In the genomic region with DNA sequence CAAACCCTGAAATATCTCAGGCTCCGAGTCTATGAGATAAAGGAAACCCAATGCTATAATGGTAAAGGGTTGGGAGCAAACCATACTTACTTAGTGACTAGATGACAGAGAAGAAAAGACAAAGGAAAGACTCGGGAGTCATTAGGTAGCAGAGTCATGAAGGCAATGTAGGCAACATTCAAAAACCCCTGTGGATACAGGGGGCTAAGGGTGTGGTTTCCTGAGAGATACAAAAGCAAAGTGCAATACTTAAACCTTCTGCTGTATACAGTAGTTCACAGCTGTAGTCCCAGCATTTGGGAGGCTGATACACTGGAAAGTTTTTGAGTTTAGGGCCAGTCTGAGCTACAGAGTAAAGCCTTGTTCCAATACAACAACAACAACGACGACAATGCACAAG, we compare ENCODE assay signal across 22 mouse cellular contexts.
A peak's percentile ranks its signal among the peaks of the same experiment; 100 is the strongest.
DNase-seq lines count a peak whose midpoint lies in the region; ATAC-seq lines count a peak whose summit lies in the region.
"Had no signal": no experiment of that assay in that cellular context is flagged by ENCODE, and none has a peak within 500 bp of the region (broad histone marks: within the 10 kb centered on the region; RNA-seq: fewer than 3 reads in every experiment).

No protein-coding gene starts in this region.

- H3K36me3 ChIP-seq in heart, embryonic 10.5 days: 0 out of 2 replicates have a peak, but pooled peaks cover 4% of the 10 kb centered on the region
- peaks cover 8% of the 10 kb centered on the region; the same call in 1 of the 2 replicates for H3K36me3 ChIP-seq in heart, embryonic 12.5 days
- H3K36me3 ChIP-seq: embryonic facial prominence, embryonic 15.5 days; forebrain, embryonic 10.5 days; forebrain, embryonic 12.5 days had no signal

- H3K9me3 ChIP-seq in heart, embryonic 10.5 days: peaks cover 6% of the 10 kb centered on the region
- peaks cover 11% of the 10 kb centered on the region for H3K9me3 ChIP-seq in heart, embryonic 12.5 days (replicated peaks)

- WGBS in heart, embryonic 10.5 days: 83% methylated on average over 4 of the region's 4 CpGs
- 77% methylated on average over 4 of the region's 4 CpGs for WGBS in heart, embryonic 12.5 days

- no peak for ATAC-seq in heart, embryonic 12.5 days (ENCODE audit: insufficient number of reproducible peaks, low FRiP score)
- ATAC-seq: activated CD4-positive, CD25-positive, alpha-beta regulatory T cell, adult 4 months; forebrain, embryonic 14.5 days; forebrain, embryonic 16.5 days had no signal

- no peak overlapping the region for H3K27ac ChIP-seq in heart, embryonic 10.5 days
- no peak overlapping the region for H3K27ac ChIP-seq in heart, embryonic 12.5 days (ENCODE audit: poor library complexity, severe bottlenecking)
- H3K27ac ChIP-seq: embryonic facial prominence, embryonic 13.5 days; embryonic facial prominence, embryonic 15.5 days; forebrain, embryonic 10.5 days; forebrain, embryonic 12.5 days had no signal

- H3K4me3 ChIP-seq in heart, embryonic 10.5 days: no peak overlapping the region
- H3K4me3 ChIP-seq in heart, embryonic 12.5 days: no peak overlapping the region
- H3K4me3 ChIP-seq: embryonic facial prominence, embryonic 13.5 days; embryonic facial prominence, embryonic 15.5 days; erythroblast, embryonic 14.5 days; forebrain, embryonic 10.5 days; forebrain, embryonic 12.5 days had no signal

- no peaks in the 10 kb centered on the region for H3K27me3 ChIP-seq in heart, embryonic 10.5 days (ENCODE audit: insufficient read depth, poor library complexity, severe bottlenecking)
- no peaks in the 10 kb centered on the region for H3K27me3 ChIP-seq in heart, embryonic 12.5 days (replicated peaks)
- H3K27me3 ChIP-seq: embryonic facial prominence, embryonic 13.5 days; embryonic facial prominence, embryonic 15.5 days; forebrain, embryonic 12.5 days had no signal

- DNase-seq in heart, embryonic 10.5 days (ENCODE audit: low spot score): peak; percentile 42
- peak; percentile 68 for DNase-seq in ES-CJ7 (ENCODE audit: low read depth, low spot score)
- no peak for DNase-seq in frontal cortex, postnatal 36 days (ENCODE audit: low spot score in 2 of 2)
- no peak for DNase-seq in embryo, embryonic 10 days (ENCODE audit: low spot score)
- DNase-seq: adrenal gland, adult 8-10 months; adrenal gland, postnatal 14 days; adrenal gland, postnatal 36 days; cerebellum, adult 11-12 months; cerebellum, adult 2 months; cerebellum, adult 9-10 months; cerebellum, postnatal 10 days; cerebellum, postnatal 25 days; embryo, embryonic 11 days had no signal

- no peaks in the 10 kb centered on the region for H3K4me1 ChIP-seq in heart, embryonic 10.5 days
- no peaks in the 10 kb centered on the region; the same call in 1 of the 2 replicates for H3K4me1 ChIP-seq in heart, embryonic 12.5 days (replicated peaks)
- H3K4me1 ChIP-seq: embryonic facial prominence, embryonic 13.5 days; embryonic facial prominence, embryonic 15.5 days; forebrain, embryonic 10.5 days; forebrain, embryonic 12.5 days had no signal

- H3K9ac ChIP-seq in heart, embryonic 12.5 days: no peak overlapping the region
- H3K9ac ChIP-seq: embryonic facial prominence, embryonic 13.5 days; embryonic facial prominence, embryonic 15.5 days; forebrain, embryonic 12.5 days had no signal

- no peak overlapping the region for H3K4me2 ChIP-seq in heart, embryonic 12.5 days
- H3K4me2 ChIP-seq: embryonic facial prominence, embryonic 13.5 days; embryonic facial prominence, embryonic 15.5 days; forebrain, embryonic 12.5 days had no signal

Comparison
In these comparisons a context has a peak if more than half of its experiments do, and no peak if none do; other contexts are left out.
1. DNase-seq: peak in heart, embryonic 10.5 days (single experiment) and ES-CJ7 (single experiment); none in frontal cortex, postnatal 36 days (0 of 2) and embryo, embryonic 10 days (single experiment).